Mouse (Mus musculus): ENCODE measurements around the gene Rc3h2. TPM values are rescaled to one million over a fixed set of nuclear protein-coding genes. Genes with fewer than 3 reads are reported as not detected.

Gene Rc3h2
- polyA plus RNA-seq, 2 experiments: 15.7 to 17.0 TPM

- H3K27me3 ChIP-seq (ENCODE audit: control insufficient read depth, insufficient read depth, low read length): no peaks in the 10 kb centered on the region
- H3K36me3 ChIP-seq (ENCODE audit: control insufficient read depth, insufficient read depth, low read length): peaks cover 4% of the 10 kb centered on the region
- under 1% methylated on average over 49 of the region's 51 CpGs for WGBS
These were observed 20.2 kb upstream of the Rc3h2 start, which contains the start of the genes Zbtb26, Zbtb6 and Rabgap1 for GRCm38 (mm10) chr2:37442611-37443591. Gene Zbtb26 (minus strand): TSS chr2:37443135. Gene Zbtb6 (minus strand): TSS chr2:37443171. Gene Rabgap1 (plus strand): TSS chr2:37443279.

GRCm38 (mm10) chr2:37431609-37432008 is 8.9 kb upstream of the Rc3h2 start:
- no peak for ATAC-seq (ENCODE audit: low FRiP score, low read depth)
- H3K27ac ChIP-seq (replicated peaks; ENCODE audit: low read depth, low read length): peak overlapping the region; percentile 94
- 27% methylated on average over 7 of the region's 7 CpGs for WGBS
- peaks cover 10% of the 10 kb centered on the region for H3K4me1 ChIP-seq (ENCODE audit: control insufficient read depth, insufficient read depth, low read length)
- peaks cover 30% of the 10 kb centered on the region for H3K36me3 ChIP-seq (ENCODE audit: control insufficient read depth, insufficient read depth, low read length)
- peak overlapping the region; percentile 84 for H3K9ac ChIP-seq (ENCODE audit: low read depth, low read length, severe bottlenecking)
- no peak for TF ChIP-seq POLR2A (IDR thresholded peaks at IDR 0.05; ENCODE audit: borderline replicate concordance, extremely low read depth, insufficient read depth, insufficient read length)
- DNase-seq (ENCODE audit: low spot score): no peak
- peak overlapping the region; percentile 92 for H3K4me3 ChIP-seq (replicated peaks; ENCODE audit: low read length)
- H3K4me2 ChIP-seq (replicated peaks; ENCODE audit: low read depth, low read length, severe bottlenecking): peak overlapping the region; percentile 89
- H3K27me3 ChIP-seq (ENCODE audit: control insufficient read depth, insufficient read depth, low read length): no peaks in the 10 kb centered on the region
- no peaks in the 10 kb centered on the region for H3K9me3 ChIP-seq (ENCODE audit: control insufficient read depth, low read length)

More at GRCm38 (mm10) chr2:37442611-37443591, 20.2 kb upstream of the Rc3h2 start, which contains the start of the genes Zbtb26, Zbtb6 and Rabgap1:
- Histone ChIP-seq H3K4me1 (ENCODE audit: control insufficient read depth, insufficient read depth, low read length) (peaks cover 5% of the 10 kb centered on the region), H3K27ac (replicated peaks; ENCODE audit: low read depth, low read length) (peak within 1 kb of the TSS; percentile 88), H3K4me2 (replicated peaks; ENCODE audit: low read depth, low read length, severe bottlenecking) (peak within 1 kb of the TSS; percentile 56), H3K9ac (ENCODE audit: low read depth, low read length, severe bottlenecking) (peak within 1 kb of the TSS; percentile 95), H3K4me3 (replicated peaks; ENCODE audit: low read length) (peak within 1 kb of the TSS; percentile 87), H3K9me3 (ENCODE audit: control insufficient read depth, low read length) (no peaks in the 10 kb centered on the region)
- peak; percentile 99 for ATAC-seq (ENCODE audit: low FRiP score, low read depth)
- peak; percentile 95 for DNase-seq (ENCODE audit: low spot score)
- TF ChIP-seq POLR2A (IDR thresholded peaks at IDR 0.05; ENCODE audit: borderline replicate concordance, extremely low read depth, insufficient read depth, insufficient read length): peak; percentile 78; the same call in 1 of the 2 replicates

- Histone ChIP-seq H3K4me1 (ENCODE audit: control insufficient read depth, insufficient read depth, low read length) (peaks cover 10% of the 10 kb centered on the region), H3K36me3 (ENCODE audit: control insufficient read depth, insufficient read depth, low read length) (peaks cover 22% of the 10 kb centered on the region), H3K27ac (replicated peaks; ENCODE audit: low read depth, low read length) (peak overlapping the region; percentile 94), H3K4me3 (replicated peaks; ENCODE audit: low read length) (peak overlapping the region; percentile 92), H3K9ac (ENCODE audit: low read depth, low read length, severe bottlenecking) (peak overlapping the region; percentile 84), H3K4me2 (replicated peaks; ENCODE audit: low read depth, low read length, severe bottlenecking) (peak overlapping the region; percentile 89), H3K27me3 (ENCODE audit: control insufficient read depth, insufficient read depth, low read length) (no peaks in the 10 kb centered on the region), H3K9me3 (ENCODE audit: control insufficient read depth, low read length) (no peaks in the 10 kb centered on the region)
- WGBS: 1% methylated on average over 36 of the region's 38 CpGs
- ATAC-seq (ENCODE audit: low FRiP score, low read depth) (peak; percentile 96), DNase-seq (ENCODE audit: low spot score) (peak; percentile 95)
- TF ChIP-seq POLR2A (IDR thresholded peaks at IDR 0.05; ENCODE audit: borderline replicate concordance, extremely low read depth, insufficient read depth, insufficient read length): peak; percentile 24; the same call in 1 of the 2 replicates
These were observed 8.1 kb upstream of the Rc3h2 start for GRCm38 (mm10) chr2:37430593-37431464.

GRCm38 (mm10) chr2:37423671-37424070 is 968 bp upstream of the Rc3h2 start:
- WGBS: 59% methylated on average over 3 of the region's 3 CpGs
- Histone ChIP-seq H3K9me3 (ENCODE audit: control insufficient read depth, low read length) (no peaks in the 10 kb centered on the region), H3K36me3 (ENCODE audit: control insufficient read depth, insufficient read depth, low read length) (peaks cover 15% of the 10 kb centered on the region), H3K27ac (replicated peaks; ENCODE audit: low read depth, low read length) (no peak overlapping the region), H3K4me3 (replicated peaks; ENCODE audit: low read length) (no peak overlapping the region), H3K27me3 (ENCODE audit: control insufficient read depth, insufficient read depth, low read length) (no peaks in the 10 kb centered on the region), H3K4me1 (ENCODE audit: control insufficient read depth, insufficient read depth, low read length) (peaks cover 3% of the 10 kb centered on the region), H3K9ac (ENCODE audit: low read depth, low read length, severe bottlenecking) (no peak overlapping the region), H3K4me2 (replicated peaks; ENCODE audit: low read depth, low read length, severe bottlenecking) (no peak overlapping the region)
- ATAC-seq (ENCODE audit: low FRiP score, low read depth) (no peak), DNase-seq (ENCODE audit: low spot score) (no peak)
- TF ChIP-seq POLR2A (IDR thresholded peaks at IDR 0.05; ENCODE audit: borderline replicate concordance, extremely low read depth, insufficient read depth, insufficient read length): no peak

Data from limb, embryonic 14.5 days (tissue).